Mouse (Mus musculus): Measurements from ENCODE around the gene Afg3l1.
"Not testable (repeated sequence)": the region's sequence is repeated elsewhere in the genome, so short reads cannot be mapped to it uniquely, and the experiment has no call there.

Gene Afg3l1

DNA sequence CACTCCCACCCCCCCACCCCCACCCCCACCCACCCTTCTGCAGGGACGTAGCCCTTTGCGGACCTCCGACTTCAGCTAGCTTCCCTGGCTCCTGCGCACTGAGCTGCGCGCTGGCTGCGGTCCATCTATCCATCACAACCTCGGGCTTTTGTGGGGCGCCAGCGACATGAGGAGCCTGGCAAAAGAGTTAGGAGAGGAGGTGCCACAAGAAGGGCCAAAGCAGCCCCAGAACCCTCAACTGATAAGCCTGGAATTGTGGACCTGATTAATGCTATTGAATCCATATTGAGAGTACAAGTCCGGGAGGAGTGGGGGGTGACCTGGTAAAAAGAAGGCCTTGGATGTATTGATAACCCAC, 37.8 kb downstream of the Afg3l1 start:
- no peak for DNase-seq (ENCODE audit: low read depth, low spot score)

DNA sequence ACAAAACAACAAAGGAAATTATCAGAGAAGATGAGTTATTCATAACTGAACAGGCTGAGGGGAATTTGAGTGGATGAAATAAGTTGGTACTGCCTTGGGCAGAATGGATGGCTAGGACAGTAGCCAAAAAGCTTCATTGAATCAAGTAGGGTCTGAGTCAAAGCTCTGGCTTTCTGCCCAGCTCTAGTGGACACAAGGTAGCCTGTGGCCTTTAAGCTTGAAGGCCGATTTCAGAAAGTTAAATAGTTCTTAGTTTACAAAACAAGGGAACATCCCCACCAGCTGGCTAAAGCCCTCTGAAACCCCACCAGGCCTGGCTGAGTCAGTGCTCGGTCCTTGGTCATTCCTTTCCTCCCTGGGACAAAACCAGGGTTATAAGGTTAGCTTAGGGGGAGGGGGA, 38.9 kb downstream of the Afg3l1 start:
- DNase-seq (ENCODE audit: low read depth, low spot score): no peak

DNA sequence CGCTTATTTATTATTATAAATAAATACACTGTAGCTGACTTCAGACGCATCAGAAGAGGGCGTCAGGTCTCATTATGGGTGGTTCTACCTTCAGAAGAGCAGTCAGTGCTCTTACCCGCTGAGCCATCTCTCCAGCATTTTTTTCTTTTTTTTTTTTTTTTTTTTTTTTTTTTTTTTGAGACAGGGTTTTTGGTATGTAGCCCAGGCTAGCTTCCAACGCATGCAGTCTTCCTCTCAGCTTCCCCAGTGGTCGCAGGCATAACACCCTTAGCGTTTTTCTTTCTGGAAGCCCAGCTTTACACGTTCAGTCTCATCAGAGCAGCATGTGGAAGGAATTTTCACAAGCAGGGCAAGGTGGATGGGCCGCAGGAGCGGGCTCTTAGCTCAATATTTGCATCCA, 40.5 kb downstream of the Afg3l1 start:
- DNase-seq (ENCODE audit: low read depth, low spot score): no peak

DNA sequence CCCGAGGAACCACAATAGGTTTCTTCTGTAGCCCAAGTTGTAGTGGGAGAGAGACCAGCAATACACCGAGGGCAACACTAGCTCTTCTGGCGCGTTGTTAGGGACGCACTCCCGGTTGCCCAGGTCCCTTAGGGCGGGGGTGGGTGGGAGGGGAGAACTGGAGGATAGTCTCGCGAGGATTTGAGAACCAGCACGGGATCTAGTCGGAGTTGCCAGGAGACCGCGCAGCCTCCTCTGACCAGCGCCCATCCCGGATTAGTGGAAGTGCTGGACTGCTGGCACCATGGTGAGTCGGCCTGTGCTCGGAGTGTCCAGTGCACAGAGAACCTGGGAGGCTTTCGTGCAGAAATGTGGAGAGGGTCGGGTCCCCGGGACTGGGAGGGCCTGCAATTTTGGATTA, 41.0 kb downstream of the Afg3l1 start, which contains the start of gene Gas8:
TSS of gene Gas8 (plus strand) at position 168 of the 400 bp plus-strand sequence.
- peak; percentile 93 for DNase-seq (ENCODE audit: low read depth, low spot score)

DNA sequence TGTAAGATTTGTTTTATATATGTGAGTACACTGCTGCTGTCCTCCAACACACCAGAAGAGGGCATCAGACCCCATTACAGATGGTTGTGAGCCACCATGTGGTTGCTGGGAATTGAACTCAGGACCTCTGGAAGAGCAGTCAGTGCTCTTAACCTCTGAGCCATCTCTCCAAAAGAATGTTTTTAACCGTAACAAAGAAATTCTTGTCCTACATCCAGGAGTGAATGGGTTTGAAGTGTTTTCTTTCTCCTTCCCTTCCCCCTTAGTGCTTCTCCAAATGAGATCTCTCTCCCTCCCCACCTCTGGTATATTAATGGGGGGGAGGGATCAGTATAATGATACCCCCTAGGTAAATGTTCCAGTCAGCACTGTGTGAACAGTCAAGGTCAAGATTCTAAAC, 42.3 kb downstream of the Afg3l1 start:
- DNase-seq (ENCODE audit: low read depth, low spot score): not testable (repeated sequence)

DNA sequence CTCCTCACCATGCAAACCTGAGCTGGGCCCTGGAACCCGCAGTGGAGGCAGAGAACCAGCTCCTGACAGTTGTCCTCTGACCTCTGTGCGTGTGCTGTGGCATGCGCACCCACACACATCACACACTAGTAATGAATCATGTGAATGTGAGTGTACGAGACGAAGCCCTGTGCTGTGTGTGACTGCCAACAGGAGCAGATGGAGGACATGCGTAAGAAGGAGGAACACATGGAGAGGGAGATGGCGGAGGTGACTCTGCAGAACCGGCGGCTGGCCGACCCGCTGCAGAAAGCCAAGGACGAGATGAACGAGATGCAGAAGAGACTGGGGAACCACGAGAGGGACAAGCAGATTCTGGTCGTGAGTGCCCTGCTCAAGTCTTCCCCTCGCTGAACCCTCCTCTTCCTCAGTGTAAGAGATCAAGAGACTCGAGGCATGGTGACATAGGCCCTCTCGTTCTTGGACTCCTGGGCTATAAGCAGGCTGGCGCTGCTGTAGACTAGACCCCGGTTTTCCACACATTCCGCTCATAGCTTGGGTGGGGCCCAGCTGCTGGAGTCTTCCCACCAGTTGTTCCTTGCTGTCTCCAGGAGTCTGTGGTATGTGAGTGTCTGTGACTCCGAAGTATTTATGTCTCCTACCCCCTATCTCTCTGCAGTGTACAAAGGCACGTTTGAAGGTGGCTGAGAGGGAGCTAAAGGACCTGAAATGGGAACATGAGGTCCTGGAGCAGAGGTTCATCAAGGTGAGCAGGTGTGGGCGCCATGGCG, 50.2 kb downstream of the Afg3l1 start:
- no peak for DNase-seq (ENCODE audit: low read depth, low spot score)

- no peak for DNase-seq (ENCODE audit: low read depth, low spot score)
These were observed 58.7 kb downstream of the Afg3l1 start for GRCm38 (mm10) chr8:123536242-123536989.

DNA sequence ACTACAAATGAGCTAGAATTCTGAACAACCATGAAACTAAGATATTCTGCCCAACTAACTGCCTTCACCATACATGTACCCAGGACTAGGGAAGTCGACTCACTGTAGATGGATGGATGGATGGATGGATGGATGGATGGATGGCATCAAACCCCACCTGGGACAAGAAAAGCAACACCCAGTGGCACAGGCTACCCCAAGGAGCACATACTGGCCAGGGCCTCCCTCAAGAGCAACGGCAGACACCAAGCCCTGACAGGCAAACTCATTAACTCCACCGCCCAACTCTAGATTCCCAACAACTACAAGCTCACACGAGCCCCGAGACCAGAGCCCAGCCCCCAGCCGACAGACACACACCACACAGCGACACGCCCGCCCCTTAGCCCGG, 59.3 kb downstream of the Afg3l1 start:
- DNase-seq (ENCODE audit: low read depth, low spot score): no peak

DNA sequence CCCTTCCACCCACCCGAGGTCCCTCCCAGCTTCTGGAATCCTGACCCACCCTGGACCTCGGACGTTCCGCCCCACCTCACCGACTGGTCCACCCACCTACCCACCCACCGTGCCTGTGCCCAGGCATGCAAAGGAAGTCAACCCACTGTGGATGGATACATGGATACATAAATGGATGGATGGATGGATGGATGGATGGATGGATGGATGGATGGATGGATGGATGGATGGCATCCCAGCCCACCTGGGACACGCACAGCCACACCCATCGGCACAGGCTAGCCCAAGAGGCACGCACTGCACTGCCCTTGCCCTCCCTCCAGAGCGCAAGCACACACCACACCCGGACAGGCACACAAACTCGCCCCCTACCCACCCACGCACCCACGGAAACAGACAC, 59.9 kb downstream of the Afg3l1 start:
- not testable (repeated sequence) for DNase-seq (ENCODE audit: low read depth, low spot score)
